Mouse (Mus musculus): ENCODE data around the gene Myo1b. TPM values are rescaled to one million over a fixed set of nuclear protein-coding genes. Genes with fewer than 3 reads are reported as not detected.
A peak's percentile ranks its signal among the peaks of the same experiment; 100 is the strongest.

Myo1b gene
- 54.4 and 88.8 TPM in 2 replicates for polyA plus RNA-seq (2014; fragmentation: Nextera tagmentation; extraction: Ambion mirVana)

- H3K4me2 ChIP-seq (replicated peaks; ENCODE audit: low read depth, low read length), result peak within 1 kb of the TSS; percentile 52
Measured at GRCm38 (mm10) chr1:51915576-51916156, at the start of gene Myo1b. Gene Myo1b, minus strand, starts transcription at chr1:51916071.

DNA sequence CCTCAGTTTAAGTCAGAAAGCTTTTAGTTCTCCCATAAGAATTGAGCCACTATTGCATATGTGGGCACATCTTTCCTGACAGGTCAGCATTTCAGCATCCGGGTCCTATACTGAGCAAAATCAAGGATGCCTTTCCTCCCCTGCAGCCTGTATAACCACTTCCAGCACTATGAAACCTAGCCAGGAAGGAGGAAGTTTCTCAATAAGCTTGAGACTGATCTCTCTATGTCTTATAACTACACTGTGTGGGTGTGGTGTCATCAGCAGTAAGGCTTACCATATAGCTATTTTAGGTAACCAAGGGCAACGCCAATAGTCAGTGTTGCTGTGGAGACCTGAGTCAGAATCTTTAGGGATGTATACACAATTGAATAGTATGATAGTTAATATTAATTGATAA, 48.8 kb upstream of the Myo1b start:
- over 99% methylated on average over 2 of the region's 2 CpGs for WGBS

More at GRCm38 (mm10) chr1:51915576-51916156, at the start of gene Myo1b:
- WGBS, result under 1% methylated on average over 75 of the region's 79 CpGs
- peak within 1 kb of the TSS; percentile 94 for H3K27ac ChIP-seq (ENCODE audit: low read depth, low read length)
- no peaks in the 10 kb centered on the region for H3K27me3 ChIP-seq (ENCODE audit: control insufficient read depth, insufficient read depth, low read length)
- ATAC-seq (ENCODE audit: low FRiP score, low TSS enrichment), result peak; percentile 89
- H3K9me3 ChIP-seq (ENCODE audit: control insufficient read depth, low read length), result no peaks in the 10 kb centered on the region
- peak within 1 kb of the TSS; percentile 87 for H3K4me3 ChIP-seq (ENCODE audit: low read length)
- no peaks in the 10 kb centered on the region for H3K36me3 ChIP-seq (ENCODE audit: control insufficient read depth, insufficient read depth, low read length)
- peak within 1 kb of the TSS; percentile 95 for H3K9ac ChIP-seq (ENCODE audit: low read depth, low read length)
- H3K4me1 ChIP-seq (ENCODE audit: control insufficient read depth, insufficient read depth, low read length), result peaks cover 23% of the 10 kb centered on the region

DNA sequence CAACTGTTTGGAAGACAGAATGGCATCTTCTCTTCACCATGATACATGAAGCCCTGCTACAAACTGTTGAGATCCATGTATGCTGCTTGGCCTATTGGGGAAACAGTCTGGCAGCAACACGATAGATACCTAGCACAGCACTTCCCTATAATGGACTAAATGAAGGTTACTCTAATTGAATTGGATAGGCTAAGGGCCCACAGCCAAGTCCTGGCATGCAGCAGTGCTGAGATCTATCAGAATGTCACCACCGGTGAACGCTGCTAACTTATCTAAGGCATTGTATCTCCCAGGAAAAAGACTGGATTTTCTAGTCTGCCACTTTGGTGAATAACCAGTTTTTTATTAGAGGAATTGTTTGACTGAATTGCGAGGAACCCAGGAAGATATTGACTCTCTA, 31.2 kb upstream of the Myo1b start:
- H3K27me3 ChIP-seq (ENCODE audit: control insufficient read depth, insufficient read depth, low read length), result no peaks in the 10 kb centered on the region
- no peaks in the 10 kb centered on the region for H3K4me1 ChIP-seq (ENCODE audit: control insufficient read depth, insufficient read depth, low read length)
- ATAC-seq (ENCODE audit: low FRiP score, low TSS enrichment), result no peak
- 87% methylated on average over 4 of the region's 4 CpGs for WGBS
- no peak overlapping the region for H3K9ac ChIP-seq (ENCODE audit: low read depth, low read length)
- H3K27ac ChIP-seq (ENCODE audit: low read depth, low read length), result no peak overlapping the region
- H3K9me3 ChIP-seq (ENCODE audit: control insufficient read depth, low read length), result no peaks in the 10 kb centered on the region
- H3K36me3 ChIP-seq (ENCODE audit: control insufficient read depth, insufficient read depth, low read length), result no peaks in the 10 kb centered on the region
- no peak overlapping the region for H3K4me3 ChIP-seq (ENCODE audit: low read length)
- H3K4me2 ChIP-seq (replicated peaks; ENCODE audit: low read depth, low read length), result no peak overlapping the region

More for the DNA sequence above, 48.8 kb upstream of the Myo1b start:
- no peaks in the 10 kb centered on the region for H3K4me1 ChIP-seq (ENCODE audit: control insufficient read depth, insufficient read depth, low read length)
- ATAC-seq (ENCODE audit: low FRiP score, low TSS enrichment), result no peak
- no peaks in the 10 kb centered on the region for H3K36me3 ChIP-seq (ENCODE audit: control insufficient read depth, insufficient read depth, low read length)
- H3K9me3 ChIP-seq (ENCODE audit: control insufficient read depth, low read length), result no peaks in the 10 kb centered on the region
- H3K27ac ChIP-seq (ENCODE audit: low read depth, low read length), result no peak overlapping the region
- no peak overlapping the region for H3K4me2 ChIP-seq (replicated peaks; ENCODE audit: low read depth, low read length)
- H3K9ac ChIP-seq (ENCODE audit: low read depth, low read length), result no peak overlapping the region
- no peak overlapping the region for H3K4me3 ChIP-seq (ENCODE audit: low read length)
- no peaks in the 10 kb centered on the region for H3K27me3 ChIP-seq (ENCODE audit: control insufficient read depth, insufficient read depth, low read length)

DNA sequence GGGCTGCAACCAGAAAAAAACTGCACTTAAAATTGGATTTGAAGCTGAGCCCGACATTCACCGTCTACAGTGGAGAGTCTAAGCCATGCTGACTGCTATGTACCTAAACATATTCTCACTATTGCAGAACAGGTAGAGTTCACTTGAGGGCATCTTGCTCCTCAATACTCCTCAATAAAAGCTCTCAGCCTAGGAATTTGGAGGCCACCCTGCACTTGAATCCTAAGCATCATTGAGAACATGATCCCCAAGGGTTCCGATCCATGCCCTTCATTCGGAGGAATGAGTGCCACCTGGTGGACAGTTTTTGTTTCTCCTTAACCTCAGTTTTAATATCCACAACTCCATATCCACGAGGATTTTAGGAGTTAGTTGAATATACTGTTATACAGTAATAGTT, 28.9 kb upstream of the Myo1b start:
- no peaks in the 10 kb centered on the region for H3K36me3 ChIP-seq (ENCODE audit: control insufficient read depth, insufficient read depth, low read length)
- H3K27me3 ChIP-seq (ENCODE audit: control insufficient read depth, insufficient read depth, low read length), result no peaks in the 10 kb centered on the region
- H3K4me1 ChIP-seq (ENCODE audit: control insufficient read depth, insufficient read depth, low read length), result no peaks in the 10 kb centered on the region
- 45% methylated on average over 5 of the region's 5 CpGs for WGBS
- H3K4me3 ChIP-seq (ENCODE audit: low read length), result no peak overlapping the region
- H3K9me3 ChIP-seq (ENCODE audit: control insufficient read depth, low read length), result no peaks in the 10 kb centered on the region; the same call in 1 of the 2 replicates
- H3K27ac ChIP-seq (ENCODE audit: low read depth, low read length), result no peak overlapping the region
- ATAC-seq (ENCODE audit: low FRiP score, low TSS enrichment), result no peak; the same call in 1 of the 2 replicates
- H3K4me2 ChIP-seq (replicated peaks; ENCODE audit: low read depth, low read length), result no peak overlapping the region
- H3K9ac ChIP-seq (ENCODE audit: low read depth, low read length), result no peak overlapping the region

- Histone ChIP-seq H3K4me3 (ENCODE audit: low read length) (no peak overlapping the region), H3K9ac (ENCODE audit: low read depth, low read length) (no peak overlapping the region), H3K36me3 (ENCODE audit: control insufficient read depth, insufficient read depth, low read length) (no peaks in the 10 kb centered on the region), H3K9me3 (ENCODE audit: control insufficient read depth, low read length) (no peaks in the 10 kb centered on the region; the same call in 1 of the 2 replicates), H3K4me1 (ENCODE audit: control insufficient read depth, insufficient read depth, low read length) (0 out of 2 replicates have a peak, but pooled peaks cover 3% of the 10 kb centered on the region), H3K4me2 (replicated peaks; ENCODE audit: low read depth, low read length) (no peak overlapping the region), H3K27me3 (ENCODE audit: control insufficient read depth, insufficient read depth, low read length) (no peaks in the 10 kb centered on the region), H3K27ac (ENCODE audit: low read depth, low read length) (no peak overlapping the region)
- ATAC-seq (ENCODE audit: low FRiP score, low TSS enrichment), result no peak
- 83% methylated on average over 7 of the region's 7 CpGs for WGBS
Measured at GRCm38 (mm10) chr1:51938357-51938756, 22.5 kb upstream of the Myo1b start.

GRCm38 (mm10) chr1:51935006-51935405, 19.1 kb upstream of the Myo1b start:
- Histone ChIP-seq H3K27me3 (ENCODE audit: control insufficient read depth, insufficient read depth, low read length) (no peaks in the 10 kb centered on the region), H3K9ac (ENCODE audit: low read depth, low read length) (no peak overlapping the region), H3K27ac (ENCODE audit: low read depth, low read length) (no peak overlapping the region), H3K4me3 (ENCODE audit: low read length) (no peak overlapping the region), H3K4me1 (ENCODE audit: control insufficient read depth, insufficient read depth, low read length) (0 out of 2 replicates have a peak, but pooled peaks cover 3% of the 10 kb centered on the region), H3K36me3 (ENCODE audit: control insufficient read depth, insufficient read depth, low read length) (no peaks in the 10 kb centered on the region), H3K4me2 (replicated peaks; ENCODE audit: low read depth, low read length) (no peak overlapping the region), H3K9me3 (ENCODE audit: control insufficient read depth, low read length) (no peaks in the 10 kb centered on the region; the same call in 1 of the 2 replicates)
- no peak for ATAC-seq (ENCODE audit: low FRiP score, low TSS enrichment)
- WGBS, result 55% methylated on average over 2 of the region's 2 CpGs

DNA sequence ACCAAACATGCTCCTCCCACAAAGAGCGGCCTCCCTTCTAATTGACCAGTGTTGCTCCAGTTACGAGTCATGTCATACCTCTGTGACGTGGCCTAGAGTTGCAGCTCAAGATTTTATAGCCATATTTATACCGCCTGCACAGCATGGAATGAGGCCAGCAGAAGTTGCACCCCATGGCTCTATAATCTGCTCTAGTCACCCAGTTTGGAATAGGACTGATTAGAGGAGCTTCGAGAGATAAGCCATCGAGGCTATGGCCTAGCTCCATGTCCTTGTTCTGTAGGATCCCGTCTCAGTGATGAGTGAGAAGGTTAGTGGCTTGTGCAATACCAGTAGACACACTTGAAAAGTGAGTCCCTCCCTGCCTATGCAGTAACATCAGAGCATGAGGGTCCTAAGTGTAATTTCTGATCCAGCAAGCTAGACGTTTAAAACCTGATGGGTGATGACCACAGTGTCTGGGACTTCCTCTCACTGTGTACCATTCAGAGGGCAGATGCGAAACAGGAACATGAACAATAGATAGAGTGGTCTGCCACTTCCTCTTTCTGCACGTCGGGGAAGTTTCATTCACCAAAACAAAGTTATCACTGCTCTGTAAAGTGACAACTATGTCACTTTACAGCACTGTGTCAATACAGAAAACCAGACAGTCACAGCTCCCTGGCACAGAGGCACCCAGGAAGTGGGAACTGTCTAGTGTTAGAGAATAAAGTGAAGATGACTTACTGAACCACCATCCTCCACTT, 18.5 kb upstream of the Myo1b start:
- no peak for ATAC-seq (ENCODE audit: low FRiP score, low TSS enrichment)
- Histone ChIP-seq H3K4me3 (ENCODE audit: low read length) (no peak overlapping the region), H3K36me3 (ENCODE audit: control insufficient read depth, insufficient read depth, low read length) (no peaks in the 10 kb centered on the region), H3K27ac (ENCODE audit: low read depth, low read length) (no peak overlapping the region), H3K9me3 (ENCODE audit: control insufficient read depth, low read length) (no peaks in the 10 kb centered on the region), H3K9ac (ENCODE audit: low read depth, low read length) (no peak overlapping the region), H3K27me3 (ENCODE audit: control insufficient read depth, insufficient read depth, low read length) (no peaks in the 10 kb centered on the region), H3K4me1 (ENCODE audit: control insufficient read depth, insufficient read depth, low read length) (0 out of 2 replicates have a peak, but pooled peaks cover 3% of the 10 kb centered on the region), H3K4me2 (replicated peaks; ENCODE audit: low read depth, low read length) (no peak overlapping the region)
- WGBS, result 80% methylated on average over 11 of the region's 11 CpGs

DNA sequence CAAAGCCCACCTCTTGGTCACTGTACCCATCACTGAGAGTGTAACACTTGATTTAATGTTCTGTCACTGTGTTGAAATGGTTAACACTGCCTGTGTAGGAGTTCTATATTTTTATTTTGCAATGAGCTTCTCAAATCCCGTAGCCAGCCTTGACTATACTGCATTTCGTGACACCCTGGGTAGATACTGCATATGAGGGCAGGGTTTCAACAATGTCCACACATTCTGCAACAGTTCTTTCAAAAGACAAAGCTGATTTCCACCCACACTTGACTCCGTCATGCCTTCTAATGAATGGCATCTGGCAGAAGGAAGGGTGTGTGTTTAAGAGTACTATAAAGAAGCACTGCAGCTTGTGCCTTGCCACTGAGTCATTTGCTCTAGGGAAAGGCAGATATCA, 17.0 kb upstream of the Myo1b start:
- Histone ChIP-seq H3K36me3 (ENCODE audit: control insufficient read depth, insufficient read depth, low read length) (no peaks in the 10 kb centered on the region), H3K4me2 (replicated peaks; ENCODE audit: low read depth, low read length) (no peak overlapping the region), H3K4me3 (ENCODE audit: low read length) (no peak overlapping the region), H3K27me3 (ENCODE audit: control insufficient read depth, insufficient read depth, low read length) (no peaks in the 10 kb centered on the region), H3K4me1 (ENCODE audit: control insufficient read depth, insufficient read depth, low read length) (0 out of 2 replicates have a peak, but pooled peaks cover 3% of the 10 kb centered on the region), H3K9me3 (ENCODE audit: control insufficient read depth, low read length) (no peaks in the 10 kb centered on the region), H3K9ac (ENCODE audit: low read depth, low read length) (no peak overlapping the region), H3K27ac (ENCODE audit: low read depth, low read length) (no peak overlapping the region)
- WGBS, result 68% methylated on average over 3 of the region's 3 CpGs
- no peak for ATAC-seq (ENCODE audit: low FRiP score, low TSS enrichment)

- 60% methylated on average over 7 of the region's 7 CpGs for WGBS
- Histone ChIP-seq H3K27ac (ENCODE audit: low read depth, low read length) (no peak overlapping the region), H3K4me3 (ENCODE audit: low read length) (no peak overlapping the region), H3K27me3 (ENCODE audit: control insufficient read depth, insufficient read depth, low read length) (no peaks in the 10 kb centered on the region), H3K4me2 (replicated peaks; ENCODE audit: low read depth, low read length) (no peak overlapping the region), H3K9ac (ENCODE audit: low read depth, low read length) (no peak overlapping the region), H3K9me3 (ENCODE audit: control insufficient read depth, low read length) (no peaks in the 10 kb centered on the region), H3K4me1 (ENCODE audit: control insufficient read depth, insufficient read depth, low read length) (0 out of 2 replicates have a peak, but pooled peaks cover 3% of the 10 kb centered on the region), H3K36me3 (ENCODE audit: control insufficient read depth, insufficient read depth, low read length) (no peaks in the 10 kb centered on the region)
- ATAC-seq (ENCODE audit: low FRiP score, low TSS enrichment), result no peak
Measured at GRCm38 (mm10) chr1:51931561-51931960, 15.7 kb upstream of the Myo1b start.

Data from kidney, embryonic 14.5 days (tissue).